Mouse (Mus musculus): Measurements from ENCODE around the gene Map3k6. TPM values are rescaled to one million over a fixed set of nuclear protein-coding genes. Genes with fewer than 3 reads are reported as not detected.

Gene Map3k6
- total RNA-seq, 2 experiments from 2014 or later = 4.7 to 5.3 TPM

DNA sequence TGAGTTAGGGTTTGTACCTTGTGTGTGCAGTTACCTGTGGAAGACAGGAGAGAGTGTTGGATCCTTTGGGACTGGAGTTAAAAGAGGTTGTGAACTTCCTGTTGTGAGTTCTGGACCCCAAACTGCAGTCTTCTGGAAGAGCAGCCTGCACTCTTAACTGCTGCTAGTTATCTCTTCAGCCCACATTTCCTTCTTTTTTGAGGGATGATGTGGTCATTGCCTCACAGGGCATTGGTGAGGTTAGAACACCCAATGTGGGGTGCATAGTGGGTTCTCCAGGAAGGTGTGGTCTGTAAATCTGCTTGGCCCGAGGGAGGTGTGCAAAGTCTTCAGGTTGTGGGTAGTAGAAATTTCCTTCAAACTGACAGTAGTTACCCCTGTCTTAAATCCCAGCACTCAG, 3.7 kb downstream of the Map3k6 start:
- DNase-seq (ENCODE audit: low spot score in 2 of 2) = no peak
- intact Hi-C loops (cut with DNase I) = no loop called here

DNA sequence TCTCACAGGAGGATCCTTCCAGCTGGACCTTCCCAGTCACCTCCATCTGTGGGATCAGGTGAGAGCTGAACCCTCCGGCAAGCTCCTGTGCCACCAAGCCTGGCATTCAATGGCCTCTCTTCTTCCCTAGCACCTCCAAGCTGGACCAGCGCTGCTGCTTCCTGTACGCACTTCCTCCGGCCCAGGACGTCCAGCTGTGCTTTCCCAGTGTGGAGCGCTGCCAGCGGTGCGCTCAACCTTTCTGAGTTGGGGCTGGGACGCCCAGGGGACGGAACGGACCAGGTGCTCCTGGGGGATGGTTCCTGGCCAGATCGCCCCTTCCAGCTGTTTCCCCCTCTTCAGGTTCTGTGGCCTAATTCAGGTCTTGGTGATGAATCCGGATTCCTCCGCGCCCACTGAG, 6.5 kb downstream of the Map3k6 start:
- DNase-seq (ENCODE audit: low spot score in 2 of 2) = no peak
- intact Hi-C loops (cut with DNase I) = no loop called here

DNA sequence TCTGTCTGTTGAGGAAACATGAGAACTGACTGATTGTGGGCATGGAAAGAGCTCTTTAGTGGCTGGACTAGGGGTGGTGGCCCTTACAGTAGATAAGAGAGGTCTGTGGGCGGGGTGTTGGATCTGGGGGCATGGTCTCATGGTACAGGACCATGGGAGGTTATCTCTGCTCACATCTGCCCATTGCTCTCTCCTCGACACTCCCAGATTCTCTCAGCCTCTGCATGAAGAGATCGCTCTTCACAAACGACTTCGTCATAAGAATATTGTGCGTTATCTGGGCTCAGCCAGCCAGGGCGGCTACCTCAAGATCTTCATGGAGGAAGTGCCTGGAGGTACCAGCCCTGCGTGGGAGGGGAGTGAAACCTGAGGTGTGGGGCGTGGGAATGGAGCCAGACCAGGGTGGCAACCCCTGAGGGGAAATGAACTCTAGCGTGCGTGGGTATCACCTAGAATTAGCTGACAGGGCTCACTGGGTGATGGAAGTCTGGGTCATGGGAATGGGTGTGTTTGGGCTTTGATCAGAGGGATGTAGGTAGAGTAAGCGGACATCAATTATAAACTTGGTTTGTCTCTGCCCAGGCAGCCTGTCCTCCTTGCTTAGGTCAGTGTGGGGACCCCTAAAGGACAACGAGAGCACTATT, 7.3 kb downstream of the Map3k6 start:
- intact Hi-C loops (cut with DNase I) = no loop called here
- no peak for DNase-seq (ENCODE audit: low spot score in 2 of 2)

DNA sequence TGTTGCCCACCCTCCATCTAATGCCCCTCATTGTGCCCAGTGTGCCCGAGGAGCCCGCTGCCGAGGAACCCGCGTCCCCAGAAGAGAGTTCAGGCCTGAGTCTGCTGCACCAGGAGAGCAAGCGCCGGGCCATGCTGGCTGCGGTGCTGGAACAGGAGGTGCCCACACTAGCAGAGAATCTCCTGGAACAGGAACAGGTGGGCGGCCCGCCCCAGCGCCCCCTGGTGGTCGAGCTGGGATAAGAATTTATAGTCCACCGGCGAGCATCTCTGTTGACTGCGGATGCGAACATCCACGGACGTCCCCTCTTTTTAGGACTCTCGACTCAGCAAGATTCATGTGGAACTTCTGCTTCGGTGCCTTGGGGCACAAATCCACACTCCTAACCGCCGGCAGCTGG, 10.0 kb downstream of the Map3k6 start:
- intact Hi-C loops (cut with DNase I) = loop anchor here (5.0 kb wide), 1 partner anchor 243 kb away; no protein-coding TSS in a partner anchor

DNA sequence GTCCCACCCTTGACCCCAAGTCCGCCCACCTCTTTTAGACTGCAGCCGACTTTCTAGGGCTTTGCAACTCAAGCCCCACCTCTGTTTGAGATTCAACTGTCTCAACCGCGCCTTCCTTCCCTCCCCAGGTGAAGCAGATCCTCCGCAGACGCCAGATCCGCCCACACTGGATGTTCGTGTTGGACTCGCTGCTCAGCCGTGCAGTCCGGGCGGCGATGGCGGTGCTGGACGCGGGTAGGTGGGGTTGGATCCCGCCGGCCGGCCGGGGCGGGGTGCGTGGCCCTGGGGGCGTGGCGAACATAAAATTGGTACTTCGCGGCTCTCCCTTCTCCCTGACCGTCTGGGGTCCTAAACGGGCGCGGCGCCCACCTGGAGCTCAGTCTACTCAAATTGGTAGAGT, 10.6 kb downstream of the Map3k6 start:
- intact Hi-C loops (cut with DNase I) = loop anchor here (5.0 kb wide), 1 partner anchor 244 kb away; no protein-coding TSS in a partner anchor
- DNase-seq (ENCODE audit: low spot score in 2 of 2) = peak in 1 of 2 experiments; percentile 32

More for the DNA sequence above, 10.0 kb downstream of the Map3k6 start:
- peak; percentile 79 to 85 for DNase-seq (ENCODE audit: low spot score in 2 of 2)

DNA sequence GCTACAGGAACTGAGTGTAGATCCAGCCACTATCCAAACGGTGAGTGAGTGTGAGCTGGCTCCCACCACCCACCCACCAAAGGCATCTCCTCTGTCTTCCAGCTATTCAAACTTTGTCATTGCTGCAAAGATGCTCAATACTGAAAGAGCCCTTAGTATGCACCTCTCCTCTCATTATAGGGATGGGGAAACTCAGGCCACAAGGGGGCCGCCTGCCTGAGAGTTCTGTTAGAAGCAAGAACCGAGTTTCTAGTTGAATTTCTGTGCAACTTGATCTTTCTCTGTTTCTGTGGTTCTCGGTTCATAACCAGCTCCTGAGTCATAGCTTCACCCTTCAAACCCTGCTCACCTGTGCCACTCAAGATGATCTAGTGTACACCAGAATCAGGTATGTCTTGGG, 11.5 kb downstream of the Map3k6 start:
- intact Hi-C loops (cut with DNase I) = loop anchor here (5.0 kb wide), 1 partner anchor 245 kb away; no protein-coding TSS in a partner anchor
- no peak for DNase-seq (ENCODE audit: low spot score in 2 of 2)

DNA sequence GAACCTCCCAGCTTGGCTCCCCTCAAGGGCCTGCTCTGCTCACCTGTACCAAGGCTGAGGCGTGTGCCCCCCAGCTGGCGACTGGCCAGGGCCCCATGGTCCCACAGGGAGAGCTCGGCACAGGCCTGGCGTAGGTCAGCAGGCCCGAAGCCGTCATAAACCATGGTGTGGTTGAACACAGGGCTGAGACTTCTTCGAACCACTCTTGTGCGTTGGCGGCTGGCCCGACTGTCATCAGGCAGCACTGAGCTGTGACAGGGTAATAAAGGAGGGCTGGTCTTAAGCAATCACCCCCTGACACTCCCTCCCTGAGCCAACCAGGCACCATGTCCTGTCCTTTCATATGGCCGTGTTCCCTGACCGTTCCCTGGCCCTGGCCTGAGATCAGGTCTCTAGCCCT, 12.8 kb downstream of the Map3k6 start:
- DNase-seq (ENCODE audit: low spot score in 2 of 2) = no peak
- intact Hi-C loops (cut with DNase I) = loop anchor here (5.0 kb wide), 1 partner anchor 246 kb away; no protein-coding TSS in a partner anchor

DNA sequence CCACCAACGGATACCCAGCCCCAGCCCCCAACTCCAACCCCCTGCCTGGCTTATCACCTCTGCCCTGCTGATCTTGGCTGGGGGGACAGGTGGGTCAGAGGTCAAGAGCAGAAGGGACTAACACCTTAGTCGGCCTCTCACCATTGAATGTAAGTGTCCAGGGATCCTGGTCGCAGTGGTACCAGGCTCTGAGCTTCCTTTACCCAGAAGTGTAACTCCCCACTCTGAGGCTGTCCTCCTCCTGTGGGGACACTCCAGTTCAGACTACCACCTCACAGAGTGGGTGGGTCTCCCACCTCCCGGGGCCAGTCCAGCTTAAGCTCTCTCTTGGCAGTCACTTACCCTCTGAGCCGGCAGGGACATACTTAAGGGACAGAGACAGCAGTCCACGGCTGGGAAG, 14.8 kb downstream of the Map3k6 start:
- intact Hi-C loops (cut with DNase I) = no loop called here

DNA sequence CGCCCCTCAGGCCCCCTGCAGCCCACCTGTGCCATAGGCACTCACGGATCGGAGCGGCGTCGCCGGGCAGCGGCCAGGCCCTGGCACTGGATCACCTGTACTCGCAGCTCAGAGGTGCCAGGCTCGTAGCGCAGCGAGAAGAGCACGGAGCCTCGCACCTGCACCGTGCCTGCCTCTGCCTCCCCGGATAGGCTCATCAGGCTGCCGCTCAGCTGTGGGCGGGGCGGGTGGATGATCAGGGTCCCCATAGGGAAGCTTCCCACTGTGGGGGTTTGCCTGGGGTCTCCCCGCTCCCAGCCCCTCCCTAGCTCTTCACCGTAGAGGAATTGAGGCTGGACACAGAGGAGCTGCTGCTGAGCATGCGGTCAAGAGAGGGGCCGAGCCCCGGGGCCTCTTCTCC, 16.2 kb downstream of the Map3k6 start:
- intact Hi-C loops (cut with DNase I) = no loop called here
- no peak for DNase-seq (ENCODE audit: low spot score in 2 of 2)

More for the DNA sequence above, 14.8 kb downstream of the Map3k6 start:
- no peak for DNase-seq (ENCODE audit: low spot score in 2 of 2)

DNA sequence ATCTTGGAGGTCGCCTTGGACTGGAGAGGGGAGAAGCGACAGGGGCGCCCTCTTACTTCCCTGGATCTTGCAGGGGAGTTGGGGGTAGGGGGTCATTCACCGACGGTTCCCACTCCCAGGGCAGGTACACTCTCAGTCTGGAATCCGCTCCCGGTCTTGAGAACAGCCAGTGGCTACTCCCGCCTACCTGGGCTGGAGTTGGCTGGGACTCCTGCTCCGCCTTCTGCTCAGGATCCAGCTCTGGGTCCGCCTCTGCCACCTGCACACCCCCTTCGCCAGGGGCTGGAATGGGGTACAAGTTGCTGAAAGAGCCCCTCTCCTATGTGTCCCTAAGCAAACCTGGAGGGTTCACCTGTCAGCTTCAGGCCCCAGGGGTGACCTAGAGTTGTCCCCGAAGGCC, 16.6 kb downstream of the Map3k6 start:
- DNase-seq (ENCODE audit: low spot score in 2 of 2) = no peak
- intact Hi-C loops (cut with DNase I) = no loop called here

DNA sequence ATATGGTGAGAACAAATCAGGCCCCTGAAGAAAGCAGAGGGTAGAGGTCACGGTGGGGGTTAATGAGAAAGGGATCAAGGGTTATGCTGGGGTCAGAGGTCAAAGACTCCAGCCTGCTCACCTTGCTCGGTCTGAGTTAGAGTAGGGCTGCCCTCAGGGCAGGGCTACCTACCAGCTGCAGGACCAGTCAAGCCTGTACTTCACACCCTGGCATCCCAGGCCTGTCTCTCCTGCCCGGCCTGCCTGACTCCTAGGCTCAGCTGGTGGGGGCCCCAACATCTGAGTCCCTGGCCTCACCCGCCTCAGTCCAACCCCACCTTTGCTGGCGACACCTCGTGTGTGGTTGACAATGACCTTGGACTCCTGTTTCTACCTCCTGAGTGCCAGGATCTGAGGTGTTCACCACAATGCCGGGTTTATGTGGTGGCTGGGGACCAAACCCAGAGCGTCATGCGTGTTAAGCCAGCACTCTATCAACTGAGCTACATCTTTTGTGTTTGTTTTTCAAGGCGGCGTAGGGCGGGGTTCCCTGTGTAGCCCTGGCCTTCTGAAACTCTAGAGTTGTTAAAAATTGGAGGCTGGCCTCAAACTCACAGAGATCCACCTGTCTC, 17.3 kb downstream of the Map3k6 start:
- no peak for DNase-seq (ENCODE audit: low spot score in 2 of 2)
- intact Hi-C loops (cut with DNase I) = no loop called here

DNA sequence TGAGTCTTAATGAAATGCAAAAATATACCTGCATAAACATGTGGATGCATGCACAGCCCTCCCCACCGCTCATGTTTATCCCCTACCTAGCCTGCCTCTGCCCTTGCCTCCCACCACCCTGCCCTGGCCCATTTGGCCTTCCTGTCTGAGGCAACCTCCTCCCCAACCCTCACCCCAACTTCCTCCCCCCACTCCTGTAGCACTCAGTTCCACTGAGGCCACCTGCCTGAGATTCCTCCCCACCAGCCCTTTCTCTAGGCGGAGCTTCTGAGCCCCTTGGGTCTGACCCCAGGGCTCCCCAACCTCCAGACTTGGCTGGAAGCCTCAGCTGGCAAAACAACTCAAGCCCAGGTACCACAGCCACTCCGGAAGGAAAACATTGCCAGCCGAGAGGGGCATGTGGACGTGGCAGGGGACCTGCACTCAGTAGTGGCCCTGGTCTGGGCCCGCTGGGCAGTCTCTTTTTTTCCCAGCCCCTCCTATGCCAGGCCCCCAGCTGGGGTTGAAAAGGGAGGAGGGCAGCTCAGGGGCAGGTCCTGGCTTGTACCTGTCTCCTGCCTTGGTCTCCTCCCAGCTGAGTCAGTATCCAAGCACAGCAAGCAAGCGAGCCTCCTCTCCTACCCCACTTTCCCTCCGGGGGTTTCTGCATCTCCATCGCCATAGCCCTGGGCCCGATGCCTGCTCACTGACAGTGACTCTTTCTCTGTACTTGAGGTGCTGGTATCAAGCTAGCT, 21.2 kb downstream of the Map3k6 start:
- DNase-seq (ENCODE audit: low spot score in 2 of 2) = no peak
- intact Hi-C loops (cut with DNase I) = no loop called here

DNA sequence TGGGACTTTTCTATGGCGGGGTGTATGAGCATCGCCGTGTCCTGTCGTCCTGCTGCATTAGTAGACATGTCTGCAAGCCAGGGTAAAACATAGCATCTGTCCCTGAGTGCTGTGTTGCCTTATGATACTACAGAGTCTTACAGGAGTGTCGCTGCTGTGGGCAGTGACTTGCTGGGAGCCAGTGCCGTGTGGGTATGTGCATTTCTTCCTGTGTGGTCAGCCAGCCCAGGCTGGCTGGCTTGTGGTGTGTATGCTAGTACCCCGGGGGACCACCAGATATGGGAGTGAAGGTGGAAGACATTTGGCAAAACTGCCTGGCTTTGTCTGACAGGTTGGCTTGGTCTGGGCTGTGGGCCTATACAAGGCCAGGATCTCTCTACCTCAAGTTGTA, 21.8 kb downstream of the Map3k6 start:
- intact Hi-C loops (cut with DNase I) = no loop called here
- DNase-seq (ENCODE audit: low spot score in 2 of 2) = no peak

DNA sequence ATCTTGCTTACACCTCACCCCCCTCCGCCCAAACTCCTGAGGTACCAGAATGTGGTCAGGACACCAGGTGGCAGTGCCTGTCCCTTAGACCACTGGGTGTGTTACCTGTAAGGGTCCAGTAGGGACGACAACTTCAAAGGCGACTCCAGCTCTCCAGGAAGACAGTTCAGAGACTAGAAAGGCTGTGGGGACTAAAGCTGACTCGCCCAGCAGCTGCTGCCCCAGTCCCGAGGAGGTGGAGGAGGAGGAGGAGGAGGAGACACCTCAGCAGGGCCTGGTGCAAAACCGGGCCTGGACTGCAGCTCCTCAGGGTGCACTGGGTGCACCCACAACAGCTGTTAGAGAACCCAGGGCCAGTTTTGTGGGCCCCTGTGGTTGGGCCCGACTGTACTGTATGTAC, 22.3 kb downstream of the Map3k6 start, which contains the start of gene Sytl1:
Gene Sytl1 (minus strand): TSS at position 232 of the 400 bp plus-strand sequence.
- intact Hi-C loops (cut with DNase I) = no loop called here
- no peak for DNase-seq (ENCODE audit: low spot score in 2 of 2)

DNA sequence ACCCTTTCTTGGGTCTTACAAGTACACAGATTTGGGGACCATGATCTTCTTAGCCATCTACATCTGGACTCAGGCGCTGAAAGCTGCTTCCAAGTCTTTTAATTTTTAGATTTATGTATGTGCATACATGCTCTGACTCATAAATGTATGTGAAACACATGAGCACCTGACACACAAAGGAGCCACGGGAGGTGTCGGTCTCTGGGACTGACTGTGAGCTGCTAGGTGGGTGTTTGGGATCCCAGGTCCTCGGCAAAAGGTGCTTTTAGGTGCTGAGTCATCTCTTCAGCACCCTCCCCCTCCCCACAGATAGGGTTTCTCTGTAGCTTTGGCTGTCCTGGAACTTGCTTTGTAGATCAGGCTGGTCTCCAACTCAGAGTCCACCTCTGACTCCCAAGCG, 23.1 kb downstream of the Map3k6 start:
- intact Hi-C loops (cut with DNase I) = no loop called here
- peak in 1 of 2 experiments; percentile 23 for DNase-seq (ENCODE audit: low spot score in 2 of 2)

DNA sequence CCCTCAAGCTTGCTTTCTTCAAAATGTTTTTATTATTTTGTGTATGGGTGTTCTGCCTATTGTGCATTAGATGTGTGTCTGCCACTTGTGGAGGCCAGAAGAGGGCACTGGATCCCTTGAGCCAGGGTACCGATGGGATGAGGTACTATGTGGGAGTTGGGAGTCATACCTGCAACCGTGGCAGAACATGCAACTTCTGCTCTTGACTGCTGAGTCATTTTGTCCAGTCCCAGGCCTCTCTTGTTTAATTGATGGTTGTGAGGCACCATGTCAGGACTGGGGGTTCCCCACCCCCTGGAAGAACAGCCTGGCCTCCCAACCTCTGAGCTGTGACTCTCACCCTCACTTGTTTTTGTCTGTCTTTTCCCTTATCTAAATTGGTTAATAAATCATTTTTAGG, 23.9 kb downstream of the Map3k6 start:
- DNase-seq (ENCODE audit: low spot score in 2 of 2) = no peak
- intact Hi-C loops (cut with DNase I) = no loop called here

DNA sequence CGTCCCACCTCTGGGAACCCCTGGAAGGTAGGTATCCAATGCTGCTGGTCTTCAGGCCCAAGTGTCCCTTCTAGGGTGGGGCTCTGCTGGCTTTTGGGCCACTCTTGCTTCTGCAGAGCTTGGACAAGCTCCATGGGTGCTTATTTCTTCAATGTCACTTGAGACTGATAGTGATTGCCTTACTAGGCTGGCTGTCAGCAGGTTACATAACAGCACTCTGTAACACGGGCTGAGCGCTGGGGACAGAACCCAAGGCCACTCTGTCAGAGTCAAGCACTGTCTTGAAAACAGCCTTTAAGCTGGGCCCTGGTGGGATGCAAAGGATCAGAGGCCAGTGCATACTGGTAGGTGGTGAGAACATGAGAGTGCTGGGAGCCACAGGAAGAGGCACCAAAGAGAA, 24.7 kb downstream of the Map3k6 start:
- no peak for DNase-seq (ENCODE audit: low spot score in 2 of 2)
- intact Hi-C loops (cut with DNase I) = no loop called here

DNA sequence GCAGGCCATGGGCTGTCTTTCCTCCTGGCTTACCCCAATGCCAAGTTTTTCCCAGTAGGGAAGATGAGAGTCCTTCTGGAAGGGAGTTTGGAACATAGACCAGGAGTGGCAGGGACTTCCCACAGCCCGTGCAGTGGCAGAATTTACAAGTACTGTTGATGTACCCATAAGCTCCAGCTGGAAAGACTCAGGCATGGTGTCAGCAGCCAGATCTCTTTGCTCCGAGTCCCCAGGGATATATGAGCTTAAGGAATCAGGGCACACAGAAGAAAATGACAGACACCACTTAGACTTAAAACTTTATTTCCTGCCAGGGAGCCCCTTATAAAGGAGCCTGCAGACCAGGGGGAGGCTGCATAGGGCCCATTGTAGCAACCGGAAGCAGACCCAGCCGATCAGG, 25.1 kb downstream of the Map3k6 start:
- no peak for DNase-seq (ENCODE audit: low spot score in 2 of 2)
- intact Hi-C loops (cut with DNase I) = no loop called here

DNA sequence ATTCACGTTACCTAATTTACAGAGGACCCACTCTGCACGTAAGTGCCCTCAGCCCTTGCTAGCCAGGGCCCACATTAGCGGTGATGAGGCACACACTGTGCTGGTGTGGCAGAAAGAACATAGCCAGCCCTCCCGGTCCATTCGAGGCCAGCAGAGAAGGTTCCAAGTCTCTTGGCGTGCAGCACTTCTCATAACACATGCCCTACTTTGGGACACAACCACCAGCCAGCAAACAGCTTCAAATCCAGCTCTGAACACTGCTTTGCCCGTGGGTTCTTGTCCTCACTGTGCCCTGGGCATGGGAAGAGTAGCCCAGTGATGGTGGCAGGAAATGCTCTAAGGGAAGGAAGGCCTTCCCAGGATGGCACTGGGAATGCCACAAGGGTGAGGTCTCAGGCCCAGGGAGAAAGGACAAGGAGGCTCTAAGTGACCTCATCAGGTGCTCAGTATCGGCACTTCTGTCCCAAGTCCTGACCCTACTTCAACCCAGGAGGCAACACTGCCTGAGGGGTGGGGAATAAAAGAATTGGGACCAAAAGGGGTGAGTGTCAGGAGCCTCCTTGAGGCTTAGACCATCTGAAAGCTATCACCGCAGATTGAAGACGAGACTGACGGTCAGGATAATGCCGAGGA, 25.7 kb downstream of the Map3k6 start:
- no peak for DNase-seq (ENCODE audit: low spot score in 2 of 2)
- intact Hi-C loops (cut with DNase I) = no loop called here

DNA sequence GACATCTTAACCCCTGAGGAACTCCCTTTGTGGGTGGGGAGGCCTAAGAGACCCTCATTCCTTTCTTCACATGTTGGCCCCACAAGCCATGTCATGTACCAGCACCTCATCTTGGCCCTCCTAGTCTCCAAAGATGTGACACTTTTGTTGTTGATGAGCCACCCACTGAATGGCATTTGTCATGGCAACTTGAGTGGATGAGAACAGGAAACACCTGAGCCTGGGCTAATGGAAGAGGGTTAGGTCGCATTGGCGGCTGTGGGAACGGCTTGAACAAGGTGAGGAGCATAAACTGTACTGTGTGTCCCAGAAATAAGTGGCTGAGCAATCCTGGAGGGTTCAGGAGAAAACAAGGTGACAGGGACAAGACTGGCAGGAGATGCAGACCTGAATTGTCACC, 28.3 kb downstream of the Map3k6 start:
- intact Hi-C loops (cut with DNase I) = no loop called here

More for the DNA sequence above, 28.3 kb downstream of the Map3k6 start:
- no peak for DNase-seq (ENCODE audit: low spot score in 2 of 2)
